Mouse (Mus musculus) liver, adult 2 months (tissue): Measurements from ENCODE around the gene Fam208a.

Experiments used
- CTCF ChIP-seq: fragments of 200-500 bp; IDR thresholded peaks from 2 replicates; pipeline ENCODE4 v1.5.1; 2011; ENCODE audit warnings: low read depth, low read length, control low read depth
- POLR2A ChIP-seq: fragments of 200-500 bp; IDR thresholded peaks from 2 replicates; pipeline ENCODE4 v1.6.1; 2011; ENCODE audit warnings: low read length, control low read depth; ENCODE audit not compliant: insufficient read depth; ENCODE audit errors: extremely low read depth

- no peak for TF ChIP-seq POLR2A
- no peak for TF ChIP-seq CTCF
Observed at GRCm38 (mm10) chr14:27402332-27403250, 26.0 kb upstream of the Fam208a start.
